Mouse (Mus musculus): ENCODE measurements at regions not wholly inside any gene's neighbourhood (a gene's known extent, or its start where the extent isn't known, plus 50 kb on each side); places are given as distances from the start of the nearest gene placed in this dataset.

GRCm38 (mm10) chr8:11999736-12000458 lies 159.6 kb downstream of the Tex29 start:
- Histone ChIP-seq H3K27ac (replicated peaks) (0 out of 2 replicates have a peak overlapping the region, but pooled peaks have one; percentile 6), H3K27me3 (peaks cover 77% of the 10 kb centered on the region), H3K4me1 (peaks cover 30% of the 10 kb centered on the region), H3K9me3 (no peaks in the 10 kb centered on the region), H3K36me3 (no peaks in the 10 kb centered on the region), H3K4me2 (replicated peaks) (no peak overlapping the region), H3K4me3 (no peak overlapping the region), H3K9ac (replicated peaks) (no peak overlapping the region)
- ATAC-seq (ENCODE audit: low FRiP score, low read depth) = peak; percentile 74; the same call in 1 of the 2 replicates
- WGBS = 28% methylated on average over 23 of the region's 23 CpGs

- Histone ChIP-seq H3K4me3 (no peak overlapping the region), H3K4me1 (peaks cover 30% of the 10 kb centered on the region), H3K36me3 (no peaks in the 10 kb centered on the region), H3K9ac (replicated peaks) (no peak overlapping the region), H3K27me3 (peaks cover 72% of the 10 kb centered on the region), H3K4me2 (replicated peaks) (no peak overlapping the region), H3K9me3 (no peaks in the 10 kb centered on the region), H3K27ac (replicated peaks) (no peak overlapping the region)
- 18% methylated on average over 2 of the region's 2 CpGs for WGBS
- no peak for ATAC-seq (ENCODE audit: low FRiP score, low read depth)
These were observed 160.2 kb downstream of the Tex29 start for GRCm38 (mm10) chr8:12000459-12000789.

- no peak for ATAC-seq (ENCODE audit: low FRiP score, low read depth)
- 57% methylated on average over 7 of the region's 7 CpGs for WGBS
- peaks cover 54% of the 10 kb centered on the region for H3K27me3 ChIP-seq
- no peak overlapping the region for H3K9ac ChIP-seq (replicated peaks)
- no peak overlapping the region for H3K4me2 ChIP-seq (replicated peaks)
- H3K27ac ChIP-seq (replicated peaks) = no peak overlapping the region
- H3K4me3 ChIP-seq = no peak overlapping the region
- H3K4me1 ChIP-seq = peaks cover 30% of the 10 kb centered on the region
- no peaks in the 10 kb centered on the region for H3K36me3 ChIP-seq
- H3K9me3 ChIP-seq = no peaks in the 10 kb centered on the region
These were observed 164.0 kb downstream of the Tex29 start for GRCm38 (mm10) chr8:12004241-12004640.

- no peak for ATAC-seq (ENCODE audit: low FRiP score, low read depth)
- Histone ChIP-seq H3K4me1 (no peaks in the 10 kb centered on the region; the same call in 1 of the 2 replicates), H3K27ac (replicated peaks) (no peak overlapping the region), H3K4me2 (replicated peaks) (no peak overlapping the region), H3K27me3 (peaks cover 26% of the 10 kb centered on the region), H3K9me3 (no peaks in the 10 kb centered on the region), H3K9ac (replicated peaks) (no peak overlapping the region), H3K4me3 (no peak overlapping the region), H3K36me3 (no peaks in the 10 kb centered on the region)
- WGBS = 86% methylated on average over 3 of the region's 3 CpGs
These were observed 172.5 kb downstream of the Tex29 start for GRCm38 (mm10) chr8:12012769-12013168.

GRCm38 (mm10) chr8:12017750-12018149 lies 177.5 kb downstream of the Tex29 start:
- ATAC-seq (ENCODE audit: low FRiP score, low read depth) = no peak

GRCm38 (mm10) chr8:12019272-12019671 lies 179.0 kb downstream of the Tex29 start:
- H3K27me3 ChIP-seq = peaks cover 15% of the 10 kb centered on the region; the same call in 1 of the 2 replicates
- no peak overlapping the region for H3K4me3 ChIP-seq
- 95% methylated on average over 9 of the region's 9 CpGs for WGBS
- H3K9me3 ChIP-seq = no peaks in the 10 kb centered on the region
- no peak overlapping the region for H3K4me2 ChIP-seq (replicated peaks)
- no peaks in the 10 kb centered on the region for H3K36me3 ChIP-seq
- H3K9ac ChIP-seq (replicated peaks) = no peak overlapping the region
- H3K4me1 ChIP-seq = no peaks in the 10 kb centered on the region
- H3K27ac ChIP-seq (replicated peaks) = no peak overlapping the region
- ATAC-seq (ENCODE audit: low FRiP score, low read depth) = no peak

More at GRCm38 (mm10) chr8:12017750-12018149, 177.5 kb downstream of the Tex29 start:
- Histone ChIP-seq H3K27me3 (peaks cover 7% of the 10 kb centered on the region; the same call in 1 of the 2 replicates), H3K4me1 (no peaks in the 10 kb centered on the region), H3K4me2 (replicated peaks) (no peak overlapping the region), H3K9me3 (no peaks in the 10 kb centered on the region), H3K27ac (replicated peaks) (no peak overlapping the region), H3K4me3 (no peak overlapping the region), H3K36me3 (no peaks in the 10 kb centered on the region), H3K9ac (replicated peaks) (no peak overlapping the region)
- WGBS = 89% methylated on average over 7 of the region's 7 CpGs

- Histone ChIP-seq H3K9ac (replicated peaks) (no peak overlapping the region), H3K4me3 (no peak overlapping the region), H3K36me3 (no peaks in the 10 kb centered on the region), H3K4me1 (no peaks in the 10 kb centered on the region), H3K4me2 (replicated peaks) (no peak overlapping the region), H3K9me3 (no peaks in the 10 kb centered on the region), H3K27ac (replicated peaks) (no peak overlapping the region), H3K27me3 (0 out of 2 replicates have a peak, but pooled peaks cover 15% of the 10 kb centered on the region)
- WGBS = 82% methylated on average over 4 of the region's 4 CpGs
- no peak for ATAC-seq (ENCODE audit: low FRiP score, low read depth)
These were observed 183.6 kb downstream of the Tex29 start for GRCm38 (mm10) chr8:12023669-12024390.

- peak; percentile 41 for ATAC-seq (ENCODE audit: low FRiP score, low read depth)
- H3K4me1 ChIP-seq = peaks cover 9% of the 10 kb centered on the region
- WGBS = 61% methylated on average over 22 of the region's 22 CpGs
- H3K27ac ChIP-seq (replicated peaks) = no peak overlapping the region
- H3K36me3 ChIP-seq = no peaks in the 10 kb centered on the region
- no peak overlapping the region for H3K4me3 ChIP-seq
- H3K9ac ChIP-seq (replicated peaks) = no peak overlapping the region
- no peak overlapping the region for H3K4me2 ChIP-seq (replicated peaks)
- peaks cover 37% of the 10 kb centered on the region for H3K27me3 ChIP-seq
- no peaks in the 10 kb centered on the region for H3K9me3 ChIP-seq
These were observed 190.3 kb downstream of the Tex29 start for GRCm38 (mm10) chr8:12030363-12031116.

GRCm38 (mm10) chr8:12031796-12032195 lies 191.5 kb downstream of the Tex29 start:
- Histone ChIP-seq H3K27ac (replicated peaks) (no peak overlapping the region), H3K27me3 (peaks cover 39% of the 10 kb centered on the region), H3K9me3 (no peaks in the 10 kb centered on the region), H3K4me3 (no peak overlapping the region), H3K4me1 (peaks cover 9% of the 10 kb centered on the region), H3K4me2 (replicated peaks) (no peak overlapping the region), H3K36me3 (no peaks in the 10 kb centered on the region), H3K9ac (replicated peaks) (no peak overlapping the region)
- no peak for ATAC-seq (ENCODE audit: low FRiP score, low read depth)
- WGBS = 82% methylated on average over 3 of the region's 3 CpGs

- no peak for ATAC-seq (ENCODE audit: low FRiP score, low read depth)
- no peaks in the 10 kb centered on the region for H3K36me3 ChIP-seq
- no peak overlapping the region for H3K4me3 ChIP-seq
- 98% methylated on average over 3 of the region's 3 CpGs for WGBS
- no peaks in the 10 kb centered on the region for H3K9me3 ChIP-seq
- no peak overlapping the region for H3K27ac ChIP-seq (replicated peaks)
- H3K9ac ChIP-seq (replicated peaks) = no peak overlapping the region
- no peak overlapping the region for H3K4me2 ChIP-seq (replicated peaks)
- peaks cover 41% of the 10 kb centered on the region for H3K27me3 ChIP-seq
- H3K4me1 ChIP-seq = peaks cover 9% of the 10 kb centered on the region
These were observed 192.1 kb downstream of the Tex29 start for GRCm38 (mm10) chr8:12032386-12032785.

- H3K27me3 ChIP-seq = peaks cover 56% of the 10 kb centered on the region
These were observed 196.1 kb downstream of the Tex29 start for GRCm38 (mm10) chr8:12036349-12036748.

GRCm38 (mm10) chr8:12040924-12041323 lies 200.7 kb downstream of the Tex29 start:
- H3K36me3 ChIP-seq = no peaks in the 10 kb centered on the region
- 80% methylated on average over 3 of the region's 3 CpGs for WGBS

More at GRCm38 (mm10) chr8:12036349-12036748, 196.1 kb downstream of the Tex29 start:
- Histone ChIP-seq H3K9ac (replicated peaks) (no peak overlapping the region), H3K36me3 (no peaks in the 10 kb centered on the region), H3K4me2 (replicated peaks) (no peak overlapping the region), H3K27ac (replicated peaks) (no peak overlapping the region), H3K4me1 (peaks cover 4% of the 10 kb centered on the region; the same call in 1 of the 2 replicates), H3K4me3 (no peak overlapping the region), H3K9me3 (no peaks in the 10 kb centered on the region)
- no peak for ATAC-seq (ENCODE audit: low FRiP score, low read depth)
- 80% methylated on average over 3 of the region's 3 CpGs for WGBS

More at GRCm38 (mm10) chr8:12040924-12041323, 200.7 kb downstream of the Tex29 start:
- H3K9me3 ChIP-seq = no peaks in the 10 kb centered on the region
- H3K4me1 ChIP-seq = no peaks in the 10 kb centered on the region
- no peak overlapping the region for H3K27ac ChIP-seq (replicated peaks)
- no peak overlapping the region for H3K4me3 ChIP-seq
- peaks cover 38% of the 10 kb centered on the region for H3K27me3 ChIP-seq
- no peak for ATAC-seq (ENCODE audit: low FRiP score, low read depth)
- no peak overlapping the region for H3K9ac ChIP-seq (replicated peaks)
- H3K4me2 ChIP-seq (replicated peaks) = no peak overlapping the region

All from midbrain, embryonic 12.5 days (tissue).